Mouse (Mus musculus): Measurements from ENCODE around the gene Fam72a.

Gene Fam72a

GRCm38 (mm10) chr1:131526371-131527270 lies 1.1 kb upstream of the Fam72a start:
- DNase-seq (ENCODE audit: low spot score in 2 of 2), result peak in 1 of 2 experiments; percentile 45

- DNase-seq (ENCODE audit: low spot score in 2 of 2), result no peak
Observed at GRCm38 (mm10) chr1:131528081-131528507, 391 bp downstream of the Fam72a start.

GRCm38 (mm10) chr1:131528561-131529166 lies 961 bp downstream of the Fam72a start:
- DNase-seq (ENCODE audit: low spot score in 2 of 2), result no peak

GRCm38 (mm10) chr1:131539771-131540170 lies 12.1 kb downstream of the Fam72a start:
- no peak for DNase-seq (ENCODE audit: low spot score in 2 of 2)

GRCm38 (mm10) chr1:131540795-131541194 lies 13.1 kb downstream of the Fam72a start:
- no peak for DNase-seq (ENCODE audit: low spot score in 2 of 2)

GRCm38 (mm10) chr1:131541431-131541830 lies 13.7 kb downstream of the Fam72a start:
- DNase-seq (ENCODE audit: low spot score in 2 of 2), result no peak

GRCm38 (mm10) chr1:131541903-131542302 lies 14.2 kb downstream of the Fam72a start:
- no peak for DNase-seq (ENCODE audit: low spot score in 2 of 2)

- no peak for DNase-seq (ENCODE audit: low spot score in 2 of 2)
Observed at GRCm38 (mm10) chr1:131543886-131544565, 16.3 kb downstream of the Fam72a start.

GRCm38 (mm10) chr1:131546798-131547690 lies 19.3 kb downstream of the Fam72a start:
- no peak for DNase-seq (ENCODE audit: low spot score in 2 of 2)

- no peak for DNase-seq (ENCODE audit: low spot score in 2 of 2)
Observed at GRCm38 (mm10) chr1:131548494-131549365, 21.0 kb downstream of the Fam72a start.

- no peak for DNase-seq (ENCODE audit: low spot score in 2 of 2)
Observed at GRCm38 (mm10) chr1:131551956-131552355, 24.3 kb downstream of the Fam72a start.

GRCm38 (mm10) chr1:131553428-131553827 lies 25.7 kb downstream of the Fam72a start:
- DNase-seq (ENCODE audit: low spot score in 2 of 2), result no peak

- peak; percentile 56 to 75 for DNase-seq (ENCODE audit: low spot score in 2 of 2)
Observed at GRCm38 (mm10) chr1:131555042-131555812, 27.5 kb downstream of the Fam72a start.

GRCm38 (mm10) chr1:131560500-131560899 lies 32.8 kb downstream of the Fam72a start:
- no peak for DNase-seq (ENCODE audit: low spot score in 2 of 2)

GRCm38 (mm10) chr1:131562081-131562480 lies 34.4 kb downstream of the Fam72a start:
- no peak for DNase-seq (ENCODE audit: low spot score in 2 of 2)

- DNase-seq (ENCODE audit: low spot score in 2 of 2), result peak; percentile 21 to 38
Observed at GRCm38 (mm10) chr1:131566056-131566455, 38.4 kb downstream of the Fam72a start.

- DNase-seq (ENCODE audit: low spot score in 2 of 2), result no peak
Observed at GRCm38 (mm10) chr1:131569721-131570120, 42.0 kb downstream of the Fam72a start.

- no peak for DNase-seq (ENCODE audit: low spot score in 2 of 2)
Observed at GRCm38 (mm10) chr1:131570391-131570790, 42.7 kb downstream of the Fam72a start.

GRCm38 (mm10) chr1:131573721-131574120 lies 46.0 kb downstream of the Fam72a start:
- DNase-seq (ENCODE audit: low spot score in 2 of 2), result no peak

Measured in natural killer cell, adult 2 months (primary cell).